Mouse (Mus musculus) gastrocnemius, adult 2 months (tissue): Measurements from ENCODE around the gene Slc10a3. TPM values are rescaled to one million over a fixed set of nuclear protein-coding genes. Genes with fewer than 3 reads are reported as not detected.

Experiments
- DNase-seq: peaks from one replicate; pipeline ENCODE4 v3.0.0; 2022
- H3K27ac ChIP-seq: fragments of 200-600 bp; 2 replicates; pipeline ENCODE4 v1.8.1; 2022; ENCODE audit warnings: mild to moderate bottlenecking
- H3K4me3 ChIP-seq: fragments of 200-600 bp; 2 replicates; pipeline ENCODE4 v1.8.1; 2022; ENCODE audit warnings: mild to moderate bottlenecking, moderate library complexity
- CTCF ChIP-seq: fragments of 200-600 bp; IDR thresholded peaks from 2 replicates; pipeline ENCODE4 v1.8.1; 2022; ENCODE audit warnings: antibody characterized with exemption, mild to moderate bottlenecking, moderate library complexity
- intact Hi-C: fragments of 180-260 bp; cut with DNase I; formaldehyde crosslinking; loops from one replicate; pipeline ENCODE4 v1.15.1; 2025
- total RNA-seq, 2 experiments: library from RNA; stranded (reverse); gene quantifications; 2 replicates each; pipeline ENCODE4 v1.2.3; 2021

Gene Slc10a3
- total RNA-seq, 2 experiments from 2014 or later = 2.5 TPM

- intact Hi-C loops = no loop called here
- peak overlapping the region; percentile 83 for H3K27ac ChIP-seq
- peak overlapping the region; percentile 79 for H3K4me3 ChIP-seq
- TF ChIP-seq CTCF = no peak
- no peak for DNase-seq
Observed at GRCm38 (mm10) chrX:74352645-74353466, 20.3 kb downstream of the Slc10a3 start.

- no peak for TF ChIP-seq CTCF
Observed at GRCm38 (mm10) chrX:74330166-74330930, 42.8 kb downstream of the Slc10a3 start.

DNA sequence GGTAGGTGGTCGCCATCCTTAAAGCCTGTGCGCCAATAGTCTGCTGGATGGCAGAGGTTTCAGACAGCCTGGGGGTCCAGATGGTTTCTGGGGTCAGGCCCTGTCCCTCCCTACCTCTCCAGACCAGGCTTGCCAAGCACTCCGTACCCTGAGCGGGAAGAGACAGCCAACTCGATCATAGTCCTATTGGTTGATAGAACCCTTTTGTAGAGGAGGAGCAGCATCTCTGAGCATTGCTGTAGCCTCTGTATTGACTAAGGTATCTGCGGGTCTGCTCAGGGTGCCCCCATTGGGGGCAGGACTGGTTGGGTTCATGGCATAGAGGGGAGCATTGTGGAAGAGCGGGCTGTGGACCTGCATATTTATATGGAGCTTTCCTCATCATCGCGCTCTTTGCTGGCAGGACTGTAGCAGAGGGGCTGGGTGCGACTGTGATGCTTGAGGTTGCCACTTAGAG is 43.9 kb downstream of the Slc10a3 start:
- TF ChIP-seq CTCF = no peak
- no peak for DNase-seq
- intact Hi-C loops = no loop called here
- H3K27ac ChIP-seq = peak overlapping the region; percentile 83
- peak overlapping the region; percentile 74 for H3K4me3 ChIP-seq

More at GRCm38 (mm10) chrX:74330166-74330930, 42.8 kb downstream of the Slc10a3 start:
- DNase-seq = no peak
- H3K27ac ChIP-seq = no peak overlapping the region
- H3K4me3 ChIP-seq = no peak overlapping the region
- intact Hi-C loops = no loop called here

DNA sequence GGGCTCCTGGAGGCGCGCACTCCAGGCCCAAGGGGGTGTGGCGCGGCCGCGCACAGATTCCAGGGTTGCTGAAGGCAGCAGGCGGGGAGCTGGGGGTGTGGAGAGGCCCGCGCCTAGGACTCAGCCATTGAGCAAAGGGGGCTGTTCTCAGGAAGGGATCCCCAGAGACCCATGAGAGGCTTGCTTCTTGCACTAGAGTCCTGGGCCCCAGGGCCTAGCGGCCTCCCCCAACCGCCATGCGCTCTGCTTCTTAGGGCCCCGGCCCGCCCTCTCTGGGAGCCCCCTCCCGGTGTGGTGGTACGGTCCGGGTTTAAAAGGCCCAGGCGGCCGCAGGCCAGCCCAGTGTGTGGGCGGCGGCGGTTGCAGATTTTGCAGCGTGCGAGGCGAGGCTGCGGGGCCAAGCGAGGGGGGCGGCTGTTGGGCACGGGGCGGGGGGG is 44.4 kb downstream of the Slc10a3 start, which contains the start of gene Plxna3:
Gene Plxna3 (plus strand): TSS at position 342 of the 437 bp plus-strand sequence.
- no peak for TF ChIP-seq CTCF
- intact Hi-C loops = no loop called here
- Histone ChIP-seq H3K4me3 (peak within 1 kb of the TSS; percentile 74), H3K27ac (peak within 1 kb of the TSS; percentile 83)
- DNase-seq = peak; percentile 74

Other genes with a start within 250 kb of the Slc10a3 start
- gene Opn1mw, start 245.9 kb downstream of the Slc10a3 start, total RNA-seq = not detected
- 10 to 100 TPM; 29.0 to 29.3 TPM for gene Mecp2, start 238.0 kb downstream of the Slc10a3 start, total RNA-seq
- not detected for gene Tex28, start 205.5 kb downstream of the Slc10a3 start, total RNA-seq
- gene Tktl1, start 196.1 kb downstream of the Slc10a3 start, total RNA-seq = not detected
- gene Flna, start 123.5 kb downstream of the Slc10a3 start, total RNA-seq = 10 to 100 TPM; 32.3 to 48.3 TPM
- 10 to 100 TPM; 25.7 to 30.3 TPM for gene Emd, start 118.7 kb downstream of the Slc10a3 start, total RNA-seq
- 100 to 1,000 TPM; 165 to 212 TPM for gene Rpl10, start 102.5 kb downstream of the Slc10a3 start, total RNA-seq
- gene Taz, start 91.4 kb downstream of the Slc10a3 start, total RNA-seq = 10 to 100 TPM; 48.5 to 48.7 TPM
- 100 to 1,000 TPM in 1 of 2 experiments, 10 to 100 TPM in 1; 98.0 to 105 TPM for gene Dnase1l1, start 91.0 kb downstream of the Slc10a3 start, total RNA-seq
- 10 to 100 TPM; 77.8 to 95.1 TPM for gene Atp6ap1, start 76.3 kb downstream of the Slc10a3 start, total RNA-seq
- gene Gdi1, start 68.4 kb downstream of the Slc10a3 start, total RNA-seq = 10 to 100 TPM; 30.6 to 36.0 TPM
- gene Fam50a, start 60.3 kb downstream of the Slc10a3 start, total RNA-seq = 10 to 100 TPM; 22.5 to 27.6 TPM
- gene Plxna3, start 44.3 kb downstream of the Slc10a3 start, total RNA-seq = under 1 TPM; 0.15 to 0.50 TPM
- gene Lage3, start 19.7 kb downstream of the Slc10a3 start, total RNA-seq = 10 to 100 TPM; 33.9 to 37.1 TPM
- gene Ubl4a, start 131 bp downstream of the Slc10a3 start, total RNA-seq = 10 to 100 TPM; 55.6 to 63.7 TPM
- gene Fam3a, start 19.9 kb upstream of the Slc10a3 start, total RNA-seq = 10 to 100 TPM; 13.2 to 13.6 TPM
- 10 to 100 TPM; 21.2 to 26.8 TPM for gene Ikbkg, start 19.9 kb upstream of the Slc10a3 start, total RNA-seq
- 1 to 10 TPM; 4.2 to 4.7 TPM for gene G6pdx, start 55.8 kb upstream of the Slc10a3 start, total RNA-seq
- not detected for gene Gm6880, start 108.0 kb upstream of the Slc10a3 start, total RNA-seq
- gene Olfr1326-ps1, start 201.5 kb upstream of the Slc10a3 start, total RNA-seq = not detected
- gene Olfr1325, start 219.3 kb upstream of the Slc10a3 start, total RNA-seq = not detected